Mouse (Mus musculus): Measurements from ENCODE around the gene Abcg8.

- TF ChIP-seq CTCF (IDR thresholded peaks at IDR 0.05; ENCODE audit: low read depth) (no peak), EP300 (IDR thresholded peaks at IDR 0.05; ENCODE audit: low read depth) (no peak)
Observed at GRCm38 (mm10) chr17:84724028-84724427, 47.9 kb downstream of the Abcg8 start.
